In the genomic region with DNA sequence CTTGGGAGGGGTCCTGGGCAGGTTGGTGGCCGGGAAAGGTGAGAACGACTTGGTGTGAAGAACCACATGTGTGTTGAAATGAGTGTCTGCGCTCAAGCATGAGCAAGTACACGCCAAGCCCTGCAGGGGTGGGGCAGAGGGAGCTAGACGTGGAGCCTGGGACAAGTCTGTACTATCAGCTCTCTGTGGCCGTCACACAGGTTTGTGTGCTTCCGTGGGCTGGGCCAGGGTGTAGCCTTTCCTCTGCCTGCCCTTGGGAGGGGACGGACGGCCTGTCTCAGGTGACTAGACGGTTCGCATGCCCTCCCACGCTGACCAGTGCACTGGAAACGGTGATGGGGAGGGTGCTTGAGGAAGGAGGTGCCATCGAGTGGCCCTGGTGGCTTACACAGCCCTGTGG, we compare ENCODE assay signal across 15 mouse cellular contexts. TPM values are rescaled to one million over a fixed set of nuclear protein-coding genes. Genes with fewer than 3 reads are reported as not detected.
DNase-seq lines count a peak whose midpoint lies in the region; ATAC-seq and TF ChIP-seq lines count a peak whose summit lies in the region.
"Had no signal": no experiment of that assay in that cellular context is flagged by ENCODE, and none has a peak within 500 bp of the region (broad histone marks: within the 10 kb centered on the region; RNA-seq: fewer than 3 reads in every experiment).

No protein-coding gene starts in this region.

- DNase-seq in cerebellum, adult 9-11 months, result peak; percentile 25
- no peak for DNase-seq in cerebellum, postnatal 10 days
- no peak for DNase-seq in kidney, postnatal 36 days
- DNase-seq: adrenal gland, postnatal 14 days; heart, postnatal 36 days had no signal

- peaks cover 13% of the 10 kb centered on the region; the same call in 1 of the 2 replicates for H3K4me1 ChIP-seq in kidney, embryonic 15.5 days
- H3K4me1 ChIP-seq in bone marrow, adult 2 months (ENCODE audit: control insufficient read depth, insufficient read depth, low read length), result no peaks in the 10 kb centered on the region
- H3K4me1 ChIP-seq in stomach, embryonic 16.5 days (ENCODE audit: control insufficient read depth, insufficient read depth, low read length), result peaks cover 10% of the 10 kb centered on the region
- H3K4me1 ChIP-seq: heart, embryonic 13.5 days had no signal

- H3K9me3 ChIP-seq in kidney, embryonic 15.5 days (replicated peaks), result no peaks in the 10 kb centered on the region
- H3K9me3 ChIP-seq in stomach, embryonic 16.5 days (replicated peaks; ENCODE audit: control insufficient read depth, low read length), result no peaks in the 10 kb centered on the region
- H3K9me3 ChIP-seq: forebrain, embryonic 15.5 days; heart, embryonic 13.5 days; hindbrain, embryonic 15.5 days had no signal

- H3K27ac ChIP-seq in kidney, embryonic 15.5 days, result no peak overlapping the region
- H3K27ac ChIP-seq in bone marrow, adult 2 months (ENCODE audit: control insufficient read depth, insufficient read depth, low read depth, low read length, poor library complexity), result no peak overlapping the region
- peak overlapping the region; percentile 70; the same call in 1 of the 2 replicates for H3K27ac ChIP-seq in stomach, embryonic 16.5 days (ENCODE audit: low read length)
- H3K27ac ChIP-seq: forebrain, embryonic 15.5 days; heart, embryonic 13.5 days; hindbrain, embryonic 15.5 days had no signal

- TF ChIP-seq CTCF in bone marrow, adult 2 months (IDR thresholded peaks at IDR 0.05; ENCODE audit: control insufficient read depth, insufficient read depth, low read length), result no peak

- H3K36me3 ChIP-seq in kidney, embryonic 15.5 days, result peaks cover 45% of the 10 kb centered on the region
- peaks cover 10% of the 10 kb centered on the region for H3K36me3 ChIP-seq in stomach, embryonic 16.5 days (ENCODE audit: control insufficient read depth, insufficient read depth, low read length)

- ATAC-seq in kidney, embryonic 15.5 days (replicated peaks; ENCODE audit: low FRiP score), result peak; percentile 9; the same call in 1 of the 2 replicates
- ATAC-seq in stomach, embryonic 16.5 days (ENCODE audit: insufficient read depth, low FRiP score), result peak; percentile 67; the same call in 1 of the 2 replicates
- no peak for ATAC-seq in CD4-positive, CD25-positive, alpha-beta regulatory T cell, adult 4 months
- ATAC-seq: activated CD4-positive, CD25-positive, alpha-beta regulatory T cell, adult 4 months; forebrain, embryonic 15.5 days; Patski had no signal

- no peak overlapping the region for H3K4me3 ChIP-seq in kidney, embryonic 15.5 days (replicated peaks)
- H3K4me3 ChIP-seq in bone marrow, adult 2 months (replicated peaks; ENCODE audit: control insufficient read depth, low read depth, low read length), result no peak overlapping the region
- H3K4me3 ChIP-seq in stomach, embryonic 16.5 days (replicated peaks; ENCODE audit: low read length), result no peak overlapping the region
- H3K4me3 ChIP-seq: forebrain, embryonic 15.5 days; heart, embryonic 13.5 days; hindbrain, embryonic 15.5 days had no signal

- no peak overlapping the region for H3K4me2 ChIP-seq in kidney, embryonic 15.5 days
- no peak overlapping the region for H3K4me2 ChIP-seq in stomach, embryonic 16.5 days (ENCODE audit: low read depth, low read length)
- H3K4me2 ChIP-seq: forebrain, embryonic 15.5 days; heart, embryonic 13.5 days; hindbrain, embryonic 15.5 days had no signal

- TF ChIP-seq POLR2A in bone marrow, adult 2 months (IDR thresholded peaks at IDR 0.05; ENCODE audit: borderline replicate concordance, control insufficient read depth, low read depth, low read length), result 0 out of 2 replicates have a peak, but pooled peaks have one; percentile 1

- WGBS in kidney, embryonic 15.5 days, result 62% methylated on average over 14 of the region's 14 CpGs
- 81% methylated on average over 14 of the region's 14 CpGs for WGBS in bone marrow, adult 2 months
- WGBS in stomach, embryonic 16.5 days, result 65% methylated on average over 14 of the region's 14 CpGs

- H3K9ac ChIP-seq in kidney, embryonic 15.5 days, result no peak overlapping the region
- H3K9ac ChIP-seq in stomach, embryonic 16.5 days (ENCODE audit: low read length), result no peak overlapping the region
- H3K9ac ChIP-seq: forebrain, embryonic 15.5 days; heart, embryonic 13.5 days; hindbrain, embryonic 15.5 days had no signal

- no peaks in the 10 kb centered on the region for H3K27me3 ChIP-seq in kidney, embryonic 15.5 days
- H3K27me3 ChIP-seq in stomach, embryonic 16.5 days (ENCODE audit: control insufficient read depth, insufficient read depth, low read length), result no peaks in the 10 kb centered on the region
- H3K27me3 ChIP-seq: forebrain, embryonic 15.5 days; hindbrain, embryonic 15.5 days; Patski had no signal

RNA-seq across cellular contexts. Expression of gene Cep170b, which starts 10.6 kb away (rescaled TPM):
- 15.8 and 16.6 TPM in 2 replicates for polyA plus RNA-seq in kidney, embryonic 15.5 days (2015; fragmentation: Nextera tagmentation; extraction: Ambion mirVana)
- 0.29 and 5.8 TPM in 2 replicates for polyA plus RNA-seq in bone marrow, adult 2 months (2011; ENCODE audit: insufficient read depth, insufficient read length, low replicate concordance, missing spikeins)
- polyA plus RNA-seq in stomach, embryonic 16.5 days (2015; fragmentation: Nextera tagmentation; extraction: Ambion mirVana), result 19.8 and 21.9 TPM in 2 replicates
- 1 to 10 TPM; 2.4 to 4.9 TPM for polyA plus RNA-seq in CD4-positive, CD25-positive, alpha-beta regulatory T cell, adult 4 months (2017; shearing (Covaris generic))

RNA-seq across cellular contexts. Expression of gene Pld4, which starts 29.6 kb away (rescaled TPM):
- 7.9 and 10.4 TPM in 2 replicates for polyA plus RNA-seq in kidney, embryonic 15.5 days (2015; fragmentation: Nextera tagmentation; extraction: Ambion mirVana)
- 62.4 and 128 TPM in 2 replicates for polyA plus RNA-seq in bone marrow, adult 2 months (2011; ENCODE audit: insufficient read depth, insufficient read length, low replicate concordance, missing spikeins)
- 13.7 and 17.1 TPM in 2 replicates for polyA plus RNA-seq in stomach, embryonic 16.5 days (2015; fragmentation: Nextera tagmentation; extraction: Ambion mirVana)
- polyA plus RNA-seq in CD4-positive, CD25-positive, alpha-beta regulatory T cell, adult 4 months (2017; shearing (Covaris generic)), result 1 to 10 TPM; 1.7 to 7.2 TPM
- polyA plus RNA-seq: C2C12 had no signal

RNA-seq across cellular contexts. Expression of gene Zbtb42, which starts 52.2 kb away (rescaled TPM):
- polyA plus RNA-seq in kidney, embryonic 15.5 days (2015; fragmentation: Nextera tagmentation; extraction: Ambion mirVana), result 4.0 and 4.6 TPM in 2 replicates
- polyA plus RNA-seq in bone marrow, adult 2 months (2011; ENCODE audit: insufficient read depth, insufficient read length, low replicate concordance, missing spikeins), result 2.6 and 5.1 TPM in 2 replicates
- polyA plus RNA-seq in stomach, embryonic 16.5 days (2015; fragmentation: Nextera tagmentation; extraction: Ambion mirVana), result 9.7 and 12.2 TPM in 2 replicates
- 1 to 10 TPM; 2.8 to 2.9 TPM for polyA plus RNA-seq in CD4-positive, CD25-positive, alpha-beta regulatory T cell, adult 4 months (2017; shearing (Covaris generic))

RNA-seq across cellular contexts. Expression of gene Akt1, which starts 56.1 kb away (rescaled TPM):
- polyA plus RNA-seq in kidney, embryonic 15.5 days (2015; fragmentation: Nextera tagmentation; extraction: Ambion mirVana), result 53.7 and 56.7 TPM in 2 replicates
- polyA plus RNA-seq in bone marrow, adult 2 months (2011; ENCODE audit: insufficient read depth, insufficient read length, low replicate concordance, missing spikeins), result 39.8 and 56.1 TPM in 2 replicates
- 50.7 and 52.8 TPM in 2 replicates for polyA plus RNA-seq in stomach, embryonic 16.5 days (2015; fragmentation: Nextera tagmentation; extraction: Ambion mirVana)
- 10 to 100 TPM; 14.6 to 18.4 TPM for polyA plus RNA-seq in CD4-positive, CD25-positive, alpha-beta regulatory T cell, adult 4 months (2017; shearing (Covaris generic))
